Mouse (Mus musculus) mesoderm, embryonic 11.5 days (tissue): Measurements from ENCODE around the gene Atrn.

Experiments
- DNase-seq: peaks from one replicate; pipeline ENCODE4 v3.0.0-alpha.2; 2012; ENCODE audit warnings: low read depth, low spot score

Atrn gene

DNA sequence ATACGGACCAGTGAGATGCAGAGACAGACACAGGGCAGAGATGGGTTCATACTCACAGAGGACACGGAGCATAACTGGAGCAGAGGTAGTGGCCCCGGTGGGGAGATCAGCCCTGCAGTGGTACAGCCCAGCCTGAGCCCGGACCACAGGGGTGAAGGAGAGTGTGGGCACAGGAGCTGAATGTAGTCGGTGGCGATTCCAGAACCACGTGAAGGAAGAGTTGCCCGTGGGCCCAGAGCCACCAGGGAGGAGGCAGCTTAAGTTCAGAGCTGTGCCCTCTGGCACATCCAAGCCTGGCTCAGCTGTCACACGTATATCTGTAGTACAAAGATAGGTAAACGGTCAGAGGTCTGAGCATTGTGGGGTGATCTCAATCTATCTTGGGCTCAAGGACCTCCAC lies 166.2 kb downstream of the Atrn start:
- DNase-seq = no peak
